Mouse (Mus musculus) thymus, adult 2 months (tissue): Measurements from ENCODE around the gene Setd1b. TPM values are rescaled to one million over a fixed set of nuclear protein-coding genes. Genes with fewer than 3 reads are reported as not detected.

Source experiments
- DNase-seq: peaks from one replicate; pipeline ENCODE4 v3.0.0; 2021
- H3K27ac ChIP-seq: fragments of 200-500 bp; 2 replicates; pipeline ENCODE4 v1.5.1; 2012; ENCODE audit warnings: low read length, control low read depth; ENCODE audit not compliant: control insufficient read depth, insufficient read depth
- H3K27me3 ChIP-seq: fragments of 200-500 bp; 2 replicates; pipeline ENCODE4 v1.6.1; 2012; ENCODE audit warnings: mild to moderate bottlenecking, low read length, moderate library complexity, mixed read lengths; ENCODE audit not compliant: control insufficient read depth, insufficient read depth
- H3K36me3 ChIP-seq: fragments of 200-500 bp; 2 replicates; pipeline ENCODE4 v1.6.1; 2012; ENCODE audit warnings: mild to moderate bottlenecking, low read length, moderate library complexity; ENCODE audit not compliant: control insufficient read depth, insufficient read depth
- H3K4me1 ChIP-seq: fragments of 200-500 bp; replicated peaks from 2 replicates; pipeline ENCODE4 v1.6.1; 2012; ENCODE audit warnings: low read length; ENCODE audit not compliant: control insufficient read depth, insufficient read depth
- H3K4me3 ChIP-seq: fragments of 200-500 bp; 2 replicates; pipeline ENCODE4 v1.5.1; 2012; ENCODE audit warnings: mild to moderate bottlenecking, low read length, control low read depth, moderate library complexity; ENCODE audit not compliant: control insufficient read depth, insufficient read depth
- CTCF ChIP-seq: fragments of 200-500 bp; IDR thresholded peaks from 2 replicates; pipeline ENCODE4 v1.5.1; 2012; ENCODE audit warnings: mild to moderate bottlenecking, control low read depth, low read length, moderate library complexity, borderline replicate concordance; ENCODE audit not compliant: control insufficient read depth, poor library complexity, insufficient read depth; ENCODE audit errors: extremely low read depth
- POLR2A ChIP-seq: fragments of 200-500 bp; IDR thresholded peaks from 2 replicates; pipeline ENCODE4 v1.6.1; 2012; ENCODE audit warnings: mild to moderate bottlenecking, low read length, control low read depth, moderate library complexity; ENCODE audit not compliant: control insufficient read depth, poor library complexity, insufficient read depth; ENCODE audit errors: extremely low read depth
- whole genome bisulfite sequencing: fragments of 180-500 bp; shearing (Covaris S2); methylation state at CpG from one replicate; pipeline ENCODE4 v1.1.7; 2018; 5-methylcytosine and 5-hydroxymethylcytosine counted together
- polyA plus RNA-seq: library from polyadenylated mRNA; depleted of rRNA; stranded (reverse); fragments of >200 nt; gene quantifications from 2 replicates; pipeline ENCODE4 v1.2.3, GENCODE M21; 2012

The Setd1b gene
- polyA plus RNA-seq, 1 experiment = 45.5 TPM

GRCm38 (mm10) chr5:123117773-123118172 is 24.2 kb upstream of the Setd1b start:
- no peaks in the 10 kb centered on the region for H3K4me1 ChIP-seq
- TF ChIP-seq POLR2A = no peak
- TF ChIP-seq CTCF = no peak
- H3K27me3 ChIP-seq = no peaks in the 10 kb centered on the region
- no peak for DNase-seq
- H3K27ac ChIP-seq = no peak overlapping the region
- peaks cover 12% of the 10 kb centered on the region for H3K36me3 ChIP-seq
- no peak overlapping the region for H3K4me3 ChIP-seq
- 93% methylated on average over 8 of the region's 8 CpGs for WGBS

- peaks cover 12% of the 10 kb centered on the region for H3K36me3 ChIP-seq
- DNase-seq = no peak
- TF ChIP-seq POLR2A (no peak), CTCF (no peak)
- no peaks in the 10 kb centered on the region for H3K4me1 ChIP-seq
- H3K4me3 ChIP-seq = no peak overlapping the region
- no peaks in the 10 kb centered on the region for H3K27me3 ChIP-seq
- no peak overlapping the region for H3K27ac ChIP-seq
- 78% methylated on average over 10 of the region's 10 CpGs for WGBS
These were observed 23.2 kb upstream of the Setd1b start for GRCm38 (mm10) chr5:123118826-123119225.

GRCm38 (mm10) chr5:123120624-123121215 is 21.3 kb upstream of the Setd1b start:
- no peak for TF ChIP-seq POLR2A
- TF ChIP-seq CTCF = no peak
- Histone ChIP-seq H3K4me1 (peaks cover 5% of the 10 kb centered on the region), H3K27ac (no peak overlapping the region), H3K4me3 (no peak overlapping the region), H3K36me3 (peaks cover 12% of the 10 kb centered on the region), H3K27me3 (no peaks in the 10 kb centered on the region)
- DNase-seq = no peak
- WGBS = 96% methylated on average over 7 of the region's 7 CpGs

- peaks cover 15% of the 10 kb centered on the region for H3K4me1 ChIP-seq
- peaks cover 12% of the 10 kb centered on the region for H3K36me3 ChIP-seq
- H3K27me3 ChIP-seq = no peaks in the 10 kb centered on the region
- no peak for TF ChIP-seq POLR2A
- TF ChIP-seq CTCF = peak; percentile 65; the same call in 1 of the 2 replicates
- H3K27ac ChIP-seq = no peak overlapping the region
- WGBS = 93% methylated on average over 4 of the region's 4 CpGs
- H3K4me3 ChIP-seq = no peak overlapping the region
- DNase-seq = no peak
These were observed 19.8 kb upstream of the Setd1b start for GRCm38 (mm10) chr5:123122181-123122580.

- peaks cover 2% of the 10 kb centered on the region; the same call in 1 of the 2 replicates for H3K36me3 ChIP-seq
- WGBS = 78% methylated on average over 6 of the region's 6 CpGs
- no peak for DNase-seq
- H3K27ac ChIP-seq = peak overlapping the region; percentile 25; the same call in 1 of the 2 replicates
- no peaks in the 10 kb centered on the region for H3K27me3 ChIP-seq
- H3K4me1 ChIP-seq = peaks cover 36% of the 10 kb centered on the region
- TF ChIP-seq POLR2A (no peak), CTCF (no peak)
- H3K4me3 ChIP-seq = no peak overlapping the region
These were observed 16.9 kb upstream of the Setd1b start for GRCm38 (mm10) chr5:123125105-123125504.

GRCm38 (mm10) chr5:123125638-123126406 is 16.2 kb upstream of the Setd1b start:
- H3K36me3 ChIP-seq = no peaks in the 10 kb centered on the region
- no peak overlapping the region for H3K4me3 ChIP-seq
- DNase-seq = peak; percentile 72
- 18% methylated on average over 18 of the region's 18 CpGs for WGBS
- peak overlapping the region; percentile 37 for H3K27ac ChIP-seq
- H3K4me1 ChIP-seq = peaks cover 41% of the 10 kb centered on the region
- TF ChIP-seq POLR2A = no peak
- TF ChIP-seq CTCF = no peak
- no peaks in the 10 kb centered on the region for H3K27me3 ChIP-seq
